Mouse (Mus musculus): ENCODE measurements around the gene Ehmt1. TPM values are rescaled to one million over a fixed set of nuclear protein-coding genes. Genes with fewer than 3 reads are reported as not detected.

Gene Ehmt1
- polyA plus RNA-seq, 1 experiment from 2014 or later = 47.5 TPM

GRCm38 (mm10) chr2:24904823-24905652 is 14.4 kb downstream of the Ehmt1 start:
- H3K9me3 ChIP-seq (replicated peaks; ENCODE audit: low read length) = no peaks in the 10 kb centered on the region
- no peak for TF ChIP-seq CTCF (IDR thresholded peaks at IDR 0.05; ENCODE audit: low read depth)
- no peak overlapping the region for H3K27ac ChIP-seq
- H3K9ac ChIP-seq (ENCODE audit: low read depth, low read length) = no peak overlapping the region
- ATAC-seq (replicated peaks; ENCODE audit: low FRiP score, low read depth) (no peak), DNase-seq (ENCODE audit: low spot score) (peak; percentile 37)
- no peak overlapping the region for H3K4me3 ChIP-seq (replicated peaks; ENCODE audit: low read depth, low read length)
- WGBS = 55% methylated on average over 11 of the region's 11 CpGs
- peaks cover 8% of the 10 kb centered on the region for H3K4me1 ChIP-seq (replicated peaks; ENCODE audit: insufficient read depth, low read length)
- H3K36me3 ChIP-seq (ENCODE audit: insufficient read depth, low read length) = no peaks in the 10 kb centered on the region
- H3K27me3 ChIP-seq (ENCODE audit: insufficient read depth, low read length) = no peaks in the 10 kb centered on the region
- H3K4me2 ChIP-seq (ENCODE audit: low read length) = peak overlapping the region; percentile 23; the same call in 1 of the 2 replicates

GRCm38 (mm10) chr2:24902999-24903398 is 16.4 kb downstream of the Ehmt1 start:
- Histone ChIP-seq H3K9ac (ENCODE audit: low read depth, low read length) (no peak overlapping the region), H3K27ac (no peak overlapping the region), H3K9me3 (replicated peaks; ENCODE audit: low read length) (no peaks in the 10 kb centered on the region), H3K4me1 (replicated peaks; ENCODE audit: insufficient read depth, low read length) (peaks cover 8% of the 10 kb centered on the region), H3K36me3 (ENCODE audit: insufficient read depth, low read length) (no peaks in the 10 kb centered on the region), H3K27me3 (ENCODE audit: insufficient read depth, low read length) (no peaks in the 10 kb centered on the region), H3K4me2 (ENCODE audit: low read length) (no peak overlapping the region), H3K4me3 (replicated peaks; ENCODE audit: low read depth, low read length) (no peak overlapping the region)
- ATAC-seq (replicated peaks; ENCODE audit: low FRiP score, low read depth) (no peak), DNase-seq (ENCODE audit: low spot score) (no peak)
- WGBS = 81% methylated on average over 6 of the region's 6 CpGs
- peak; percentile 27; the same call in 1 of the 2 replicates for TF ChIP-seq CTCF (IDR thresholded peaks at IDR 0.05; ENCODE audit: low read depth)

GRCm38 (mm10) chr2:24901055-24901454 is 18.4 kb downstream of the Ehmt1 start:
- no peak overlapping the region for H3K4me3 ChIP-seq (replicated peaks; ENCODE audit: low read depth, low read length)
- H3K4me1 ChIP-seq (replicated peaks; ENCODE audit: insufficient read depth, low read length) = peaks cover 4% of the 10 kb centered on the region; the same call in 1 of the 2 replicates
- no peak for ATAC-seq (replicated peaks; ENCODE audit: low FRiP score, low read depth)
- no peak overlapping the region for H3K27ac ChIP-seq
- no peaks in the 10 kb centered on the region for H3K36me3 ChIP-seq (ENCODE audit: insufficient read depth, low read length)
- no peak for DNase-seq (ENCODE audit: low spot score)
- H3K4me2 ChIP-seq (ENCODE audit: low read length) = no peak overlapping the region
- H3K9ac ChIP-seq (ENCODE audit: low read depth, low read length) = no peak overlapping the region
- no peaks in the 10 kb centered on the region for H3K9me3 ChIP-seq (replicated peaks; ENCODE audit: low read length)
- TF ChIP-seq CTCF (IDR thresholded peaks at IDR 0.05; ENCODE audit: low read depth) = no peak
- no peaks in the 10 kb centered on the region for H3K27me3 ChIP-seq (ENCODE audit: insufficient read depth, low read length)
- 52% methylated on average over 5 of the region's 5 CpGs for WGBS

- no peak overlapping the region for H3K4me2 ChIP-seq (ENCODE audit: low read length)
- H3K9me3 ChIP-seq (replicated peaks; ENCODE audit: low read length) = no peaks in the 10 kb centered on the region
- no peak overlapping the region for H3K4me3 ChIP-seq (replicated peaks; ENCODE audit: low read depth, low read length)
- no peak overlapping the region for H3K27ac ChIP-seq
- H3K9ac ChIP-seq (ENCODE audit: low read depth, low read length) = no peak overlapping the region
- DNase-seq (ENCODE audit: low spot score) = no peak
- no peaks in the 10 kb centered on the region for H3K36me3 ChIP-seq (ENCODE audit: insufficient read depth, low read length)
- TF ChIP-seq CTCF (IDR thresholded peaks at IDR 0.05; ENCODE audit: low read depth) = no peak
- ATAC-seq (replicated peaks; ENCODE audit: low FRiP score, low read depth) = no peak
- no peaks in the 10 kb centered on the region for H3K27me3 ChIP-seq (ENCODE audit: insufficient read depth, low read length)
- WGBS = 94% methylated on average over 2 of the region's 2 CpGs
- no peaks in the 10 kb centered on the region for H3K4me1 ChIP-seq (replicated peaks; ENCODE audit: insufficient read depth, low read length)
Measured at GRCm38 (mm10) chr2:24899292-24899691, 20.1 kb downstream of the Ehmt1 start.

- no peaks in the 10 kb centered on the region for H3K27me3 ChIP-seq (ENCODE audit: insufficient read depth, low read length)
- no peaks in the 10 kb centered on the region for H3K36me3 ChIP-seq (ENCODE audit: insufficient read depth, low read length)
- DNase-seq (ENCODE audit: low spot score) = no peak
- no peak overlapping the region for H3K27ac ChIP-seq
- H3K4me2 ChIP-seq (ENCODE audit: low read length) = no peak overlapping the region
- H3K4me1 ChIP-seq (replicated peaks; ENCODE audit: insufficient read depth, low read length) = no peaks in the 10 kb centered on the region
- no peak for ATAC-seq (replicated peaks; ENCODE audit: low FRiP score, low read depth)
- WGBS = 72% methylated on average over 4 of the region's 4 CpGs
- H3K9me3 ChIP-seq (replicated peaks; ENCODE audit: low read length) = no peaks in the 10 kb centered on the region
- H3K4me3 ChIP-seq (replicated peaks; ENCODE audit: low read depth, low read length) = no peak overlapping the region
- H3K9ac ChIP-seq (ENCODE audit: low read depth, low read length) = no peak overlapping the region
- no peak for TF ChIP-seq CTCF (IDR thresholded peaks at IDR 0.05; ENCODE audit: low read depth)
Measured at GRCm38 (mm10) chr2:24896761-24897160, 22.7 kb downstream of the Ehmt1 start.

GRCm38 (mm10) chr2:24894211-24894610 is 25.2 kb downstream of the Ehmt1 start:
- WGBS = 90% methylated on average over 1 of the region's 1 CpGs
- no peak overlapping the region for H3K9ac ChIP-seq (ENCODE audit: low read depth, low read length)
- H3K27me3 ChIP-seq (ENCODE audit: insufficient read depth, low read length) = no peaks in the 10 kb centered on the region
- no peak for TF ChIP-seq CTCF (IDR thresholded peaks at IDR 0.05; ENCODE audit: low read depth)
- no peak overlapping the region for H3K27ac ChIP-seq
- 0 out of 2 replicates have a peak, but pooled peaks cover 9% of the 10 kb centered on the region for H3K4me1 ChIP-seq (replicated peaks; ENCODE audit: insufficient read depth, low read length)
- ATAC-seq (replicated peaks; ENCODE audit: low FRiP score, low read depth) = no peak
- no peaks in the 10 kb centered on the region for H3K36me3 ChIP-seq (ENCODE audit: insufficient read depth, low read length)
- H3K4me2 ChIP-seq (ENCODE audit: low read length) = no peak overlapping the region
- no peak overlapping the region for H3K4me3 ChIP-seq (replicated peaks; ENCODE audit: low read depth, low read length)
- no peaks in the 10 kb centered on the region for H3K9me3 ChIP-seq (replicated peaks; ENCODE audit: low read length)
- DNase-seq (ENCODE audit: low spot score) = no peak

Measured in kidney, postnatal 0 days (tissue).